Mouse (Mus musculus) frontal cortex, postnatal 36 days (tissue): ENCODE measurements at regions not wholly inside any gene's neighbourhood (a gene's known extent, or its start where the extent isn't known, plus 50 kb on each side); places are given as distances from the start of the nearest gene placed in this dataset.

Experiments
- DNase-seq, 2 experiments: peaks; one replicate each; pipeline ENCODE4 v3.0.0; 2022; ENCODE audit warnings: low spot score in 2 of 2

- no peak for DNase-seq
Measured at GRCm38 (mm10) chr8:31314692-31315358, 2113.7 kb upstream of the 5930422O12Rik start.

- DNase-seq, result no peak
Measured at GRCm38 (mm10) chr8:31315359-31315705, 2113.2 kb upstream of the 5930422O12Rik start.

- no peak for DNase-seq
Measured at GRCm38 (mm10) chr8:31333545-31334297, 2094.8 kb upstream of the 5930422O12Rik start.

GRCm38 (mm10) chr8:31348504-31348903 lies 2080.0 kb upstream of the 5930422O12Rik start:
- DNase-seq, result no peak

GRCm38 (mm10) chr8:31369636-31370035 lies 2058.9 kb upstream of the 5930422O12Rik start:
- DNase-seq, result no peak

- no peak for DNase-seq
Measured at GRCm38 (mm10) chr8:31370137-31371010, 2058.1 kb upstream of the 5930422O12Rik start.

GRCm38 (mm10) chr8:31371656-31372055 lies 2056.9 kb upstream of the 5930422O12Rik start:
- no peak for DNase-seq

- DNase-seq, result no peak
Measured at GRCm38 (mm10) chr8:31372397-31372796, 2056.1 kb upstream of the 5930422O12Rik start.

GRCm38 (mm10) chr8:31373140-31373787 lies 2055.2 kb upstream of the 5930422O12Rik start:
- no peak for DNase-seq

GRCm38 (mm10) chr8:31377698-31378334 lies 2050.7 kb upstream of the 5930422O12Rik start:
- no peak for DNase-seq

- no peak for DNase-seq
Measured at GRCm38 (mm10) chr8:31404811-31405210, 2023.7 kb upstream of the 5930422O12Rik start.

- no peak for DNase-seq
Measured at GRCm38 (mm10) chr8:31422241-31422640, 2006.3 kb upstream of the 5930422O12Rik start.

GRCm38 (mm10) chr8:31427706-31428105 lies 2000.8 kb upstream of the 5930422O12Rik start:
- DNase-seq, result peak in 1 of 2 experiments; percentile 26

GRCm38 (mm10) chr8:31436445-31437191 lies 1991.9 kb upstream of the 5930422O12Rik start:
- no peak for DNase-seq

GRCm38 (mm10) chr8:31444834-31445233 lies 1983.7 kb upstream of the 5930422O12Rik start:
- no peak for DNase-seq

- no peak for DNase-seq
Measured at GRCm38 (mm10) chr8:31447984-31448383, 1980.5 kb upstream of the 5930422O12Rik start.

- no peak for DNase-seq
Measured at GRCm38 (mm10) chr8:31454736-31455391, 1973.6 kb upstream of the 5930422O12Rik start.

GRCm38 (mm10) chr8:31460349-31460748 lies 1968.2 kb upstream of the 5930422O12Rik start:
- peak in 1 of 2 experiments; percentile 6 for DNase-seq
